Mouse (Mus musculus) bone marrow macrophage, adult 2 months (primary cell): ENCODE results near the gene Zdhhc22. TPM values are rescaled to one million over a fixed set of nuclear protein-coding genes. Genes with fewer than 3 reads are reported as not detected.
A peak's percentile ranks its signal among the peaks of the same experiment; 100 is the strongest.

Experiments used
- H3K27ac ChIP-seq: 2 replicates; pipeline ENCODE4 v1.5.1; 2012; ENCODE audit warnings: low read depth, low read length; ENCODE audit not compliant: insufficient read depth
- H3K4me1 ChIP-seq: 2 replicates; pipeline ENCODE4 v1.6.1; 2012; ENCODE audit warnings: low read length; ENCODE audit not compliant: control insufficient read depth, insufficient read depth
- H3K4me3 ChIP-seq: 2 replicates; pipeline ENCODE4 v1.5.1; 2012; ENCODE audit warnings: mild to moderate bottlenecking, low read length, moderate library complexity; ENCODE audit not compliant: insufficient read depth
- CTCF ChIP-seq: IDR thresholded peaks from 2 replicates; pipeline ENCODE4 v1.5.1; 2012; ENCODE audit warnings: low read depth, mild to moderate bottlenecking, low read length, moderate library complexity
- POLR2A ChIP-seq: IDR thresholded peaks from 2 replicates; pipeline ENCODE4 v1.6.1; 2012; ENCODE audit warnings: mild to moderate bottlenecking, low read depth, low read length, borderline replicate concordance
- polyA plus RNA-seq: library from polyadenylated mRNA; stranded (reverse); fragments of >200 nt; gene quantifications from 2 replicates; pipeline ENCODE4 v1.2.4, GENCODE M21; 2012; ENCODE audit not compliant: missing spikeins, insufficient read depth, insufficient read length

The Zdhhc22 gene
- polyA plus RNA-seq, 1 experiment, result not detected

- TF ChIP-seq CTCF, result no peak
- TF ChIP-seq POLR2A, result no peak
- no peak overlapping the region for H3K27ac ChIP-seq
- H3K4me3 ChIP-seq, result no peak overlapping the region
Observed at GRCm38 (mm10) chr12:86995931-86996330, 5.7 kb upstream of the Zdhhc22 start.

DNA sequence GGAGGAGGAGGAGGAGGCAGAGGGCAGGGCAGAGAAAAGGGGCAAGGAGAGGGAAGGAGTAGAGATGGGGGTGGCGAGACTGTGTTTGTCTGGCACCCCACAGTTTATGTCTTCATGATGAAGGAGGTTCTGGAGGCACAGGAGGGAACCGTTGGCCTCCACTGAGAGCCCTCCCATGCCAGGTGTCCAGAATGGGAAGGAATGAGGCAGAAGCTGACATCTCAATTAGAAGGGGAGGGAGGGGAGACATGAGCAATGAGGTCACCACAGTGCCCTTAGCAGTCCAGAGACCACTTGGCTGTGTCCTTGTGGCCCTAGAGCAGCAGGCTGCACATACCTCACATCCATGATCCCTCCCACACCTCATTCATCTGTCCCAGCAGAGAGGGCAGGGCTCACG lies 4.5 kb upstream of the Zdhhc22 start:
- no peak overlapping the region for H3K4me3 ChIP-seq
- no peak overlapping the region for H3K27ac ChIP-seq
- TF ChIP-seq POLR2A, result no peak
- no peak for TF ChIP-seq CTCF
- no peaks in the 10 kb centered on the region for H3K4me1 ChIP-seq

More at GRCm38 (mm10) chr12:86995931-86996330, 5.7 kb upstream of the Zdhhc22 start:
- no peaks in the 10 kb centered on the region for H3K4me1 ChIP-seq

- no peak overlapping the region for H3K27ac ChIP-seq
- no peak for TF ChIP-seq POLR2A
- no peaks in the 10 kb centered on the region for H3K4me1 ChIP-seq
- no peak overlapping the region for H3K4me3 ChIP-seq
Observed at GRCm38 (mm10) chr12:86994166-86994565, 3.9 kb upstream of the Zdhhc22 start.

GRCm38 (mm10) chr12:86990755-86991110 lies 503 bp upstream of the Zdhhc22 start:
- H3K4me1 ChIP-seq, result no peaks in the 10 kb centered on the region
- no peak overlapping the region for H3K27ac ChIP-seq
- H3K4me3 ChIP-seq, result no peak overlapping the region
- TF ChIP-seq POLR2A, result no peak
- TF ChIP-seq CTCF, result no peak

GRCm38 (mm10) chr12:86989378-86989777 lies 852 bp downstream of the Zdhhc22 start:
- Histone ChIP-seq H3K27ac (no peak overlapping the region), H3K4me1 (no peaks in the 10 kb centered on the region), H3K4me3 (no peak overlapping the region)
- TF ChIP-seq POLR2A (no peak), CTCF (no peak)

DNA sequence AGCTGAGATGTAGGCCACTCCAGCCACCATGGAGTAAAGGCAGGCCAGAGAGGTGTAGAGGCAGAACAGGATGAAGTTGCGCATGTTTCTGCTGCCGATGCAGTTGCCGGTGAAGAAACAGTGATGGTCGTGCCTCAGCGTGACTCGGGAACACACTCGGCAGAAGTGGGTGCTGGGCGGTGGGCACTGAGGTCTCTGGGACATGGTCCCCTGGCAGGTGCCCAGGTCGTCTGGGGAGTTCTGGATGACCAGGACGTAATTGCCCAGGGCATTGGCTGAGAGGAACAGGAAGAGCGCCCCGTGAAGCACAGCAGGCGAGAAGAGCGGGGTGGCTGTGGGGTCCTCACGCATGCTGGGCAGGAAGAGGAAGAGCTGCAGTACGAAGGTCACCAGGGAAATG lies 2.0 kb downstream of the Zdhhc22 start:
- TF ChIP-seq CTCF (no peak), POLR2A (no peak)
- H3K4me3 ChIP-seq, result no peak overlapping the region

DNA sequence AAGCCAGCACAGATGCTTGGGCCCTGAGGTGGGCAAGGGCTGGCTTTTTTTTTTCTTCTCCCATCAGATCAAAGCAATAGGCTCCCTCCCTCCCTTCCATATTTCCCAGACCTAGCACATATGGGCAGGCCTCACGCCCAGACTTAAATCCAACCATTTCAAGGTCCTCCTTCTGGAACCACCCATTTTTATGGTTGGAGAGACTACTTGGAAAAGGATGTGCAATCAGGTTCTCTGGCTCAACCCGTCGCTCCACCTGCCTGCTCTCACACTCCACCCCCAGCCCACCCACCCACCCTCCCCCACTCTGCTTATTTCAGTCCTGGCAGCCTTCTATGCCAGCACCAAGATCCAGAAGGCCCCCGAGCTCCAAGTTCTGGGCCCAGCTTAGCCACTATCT lies 3.7 kb downstream of the Zdhhc22 start:
- TF ChIP-seq CTCF (no peak), POLR2A (no peak)
- Histone ChIP-seq H3K4me1 (no peaks in the 10 kb centered on the region), H3K27ac (no peak overlapping the region), H3K4me3 (no peak overlapping the region)

More for the DNA sequence above, 2.0 kb downstream of the Zdhhc22 start:
- Histone ChIP-seq H3K27ac (no peak overlapping the region), H3K4me1 (no peaks in the 10 kb centered on the region)

DNA sequence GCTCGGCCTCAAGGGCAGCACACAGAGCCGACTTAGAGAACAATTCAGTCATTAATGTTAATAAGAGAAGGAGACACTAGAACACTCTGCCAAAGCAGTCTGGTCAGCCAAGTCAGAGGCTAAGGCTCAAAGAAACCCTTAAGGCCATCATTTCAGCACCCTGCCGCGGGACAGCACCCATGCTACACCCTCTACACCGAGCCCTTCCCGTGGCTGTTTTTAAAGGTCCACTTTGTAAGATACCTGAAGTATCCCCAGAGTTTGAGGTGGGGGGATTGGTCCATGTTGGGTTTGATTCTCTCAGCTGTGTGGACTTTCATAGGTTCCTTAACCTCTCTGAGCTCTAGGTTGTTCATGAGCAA lies 6.1 kb downstream of the Zdhhc22 start:
- Histone ChIP-seq H3K27ac (no peak overlapping the region), H3K4me3 (no peak overlapping the region), H3K4me1 (no peaks in the 10 kb centered on the region)
- no peak for TF ChIP-seq POLR2A
- no peak for TF ChIP-seq CTCF

GRCm38 (mm10) chr12:86983470-86984193 lies 6.6 kb downstream of the Zdhhc22 start:
- H3K4me1 ChIP-seq, result no peaks in the 10 kb centered on the region
- H3K27ac ChIP-seq, result no peak overlapping the region
- TF ChIP-seq POLR2A, result no peak
- TF ChIP-seq CTCF, result no peak
- no peak overlapping the region for H3K4me3 ChIP-seq

DNA sequence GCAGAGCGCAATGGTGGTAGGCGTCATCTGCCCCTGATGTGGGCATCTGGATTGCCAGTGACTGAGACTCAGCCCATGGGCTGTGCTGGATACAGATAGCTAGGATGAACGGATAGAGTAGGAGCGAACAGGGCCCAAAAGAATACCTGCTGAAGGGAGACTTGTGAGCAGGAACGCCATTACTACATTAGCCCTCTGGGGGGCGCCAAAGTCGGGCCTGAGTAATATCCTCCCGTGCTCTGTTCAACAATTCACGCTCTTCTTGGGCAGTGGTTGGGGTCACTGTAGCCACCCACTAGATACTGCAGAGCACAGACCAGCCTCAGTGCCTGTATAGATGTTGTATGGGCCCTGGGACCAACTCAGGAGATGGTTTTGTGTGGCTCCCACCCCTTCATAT lies 9.1 kb downstream of the Zdhhc22 start:
- Histone ChIP-seq H3K4me3 (no peak overlapping the region), H3K4me1 (no peaks in the 10 kb centered on the region), H3K27ac (no peak overlapping the region)
- TF ChIP-seq POLR2A (no peak), CTCF (peak; percentile 40)
